10 mouse cellular contexts compared by ENCODE assay signal in the genomic region with DNA sequence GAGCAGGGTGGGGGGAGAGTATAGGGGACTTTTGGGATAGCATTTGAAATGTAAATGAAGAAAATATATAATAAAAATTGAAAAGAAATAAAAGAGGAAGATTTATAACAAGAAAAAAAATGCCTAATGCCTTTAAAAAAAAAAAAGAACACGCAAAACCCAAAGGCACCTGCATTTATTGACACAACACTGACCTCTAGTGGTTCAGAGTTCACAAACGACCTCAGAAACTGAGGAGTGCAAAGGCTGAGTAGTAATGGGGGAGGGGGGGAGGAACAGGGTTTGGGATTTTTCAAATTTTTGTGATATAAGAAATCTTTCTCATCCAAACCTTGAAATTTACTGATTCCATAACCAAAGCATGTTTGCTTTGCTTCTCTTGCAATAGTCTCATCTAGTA.
A peak's percentile ranks its signal among the peaks of the same experiment; 100 is the strongest.
DNase-seq lines count a peak whose midpoint lies in the region; ATAC-seq and TF ChIP-seq lines count a peak whose summit lies in the region.
"Had no signal": no experiment of that assay in that cellular context is flagged by ENCODE, and none has a peak within 500 bp of the region (broad histone marks: within the 10 kb centered on the region; RNA-seq: fewer than 3 reads in every experiment).

No protein-coding gene starts in this region.

- WGBS in cerebellum, adult 2 months, result 6% methylated on average over 2 of the region's 2 CpGs

- intact Hi-C loops in left cerebral cortex, postnatal 4 days (cut with DNase I), result loop anchor here (10.0 kb wide), 1 partner anchor 508 kb away; no protein-coding TSS in a partner anchor

- H3K4me1 ChIP-seq in cerebellum, adult 2 months (ENCODE audit: control insufficient read depth, insufficient read depth, low read length), result no peaks in the 10 kb centered on the region
- H3K4me1 ChIP-seq: heart, embryonic 13.5 days had no signal

- no peak for ATAC-seq in megakaryocyte, adult 5-6 weeks (ENCODE audit: poor library complexity, severe bottlenecking)

- no peak for TF ChIP-seq POLR2A in cerebellum, adult 2 months (IDR thresholded peaks at IDR 0.05; ENCODE audit: borderline replicate concordance, insufficient read depth, low read length)

- H3K27ac ChIP-seq in cerebellum, adult 2 months (ENCODE audit: insufficient read depth, low read length), result no peak overlapping the region
- H3K27ac ChIP-seq: heart, embryonic 13.5 days had no signal

- peak in 1 of 2 experiments; percentile 45 for DNase-seq in cerebellum, adult 2 months
- no peak for DNase-seq in cerebellum, adult 11-12 months
- peak; percentile 20 for DNase-seq in left cerebral cortex, postnatal 4 days
- no peak for DNase-seq in left cerebral cortex, adult 18-20 months (ENCODE audit: low spot score in 2 of 2)
- peak; percentile 5 for DNase-seq in T-cell, adult 2 months (ENCODE audit: low spot score)
- peak; percentile 45 for DNase-seq in heart, postnatal 4 days
- DNase-seq in right cerebral cortex, postnatal 14 days, result no peak

- no peak overlapping the region for H3K4me3 ChIP-seq in cerebellum, adult 2 months (replicated peaks; ENCODE audit: insufficient read depth, low read depth, low read length)
- H3K4me3 ChIP-seq: heart, embryonic 13.5 days; megakaryocyte, embryonic 14.5 days had no signal

- no peaks in the 10 kb centered on the region for H3K27me3 ChIP-seq in cerebellum, adult 2 months (ENCODE audit: control insufficient read depth, insufficient read depth, low read length)
- H3K27me3 ChIP-seq: heart, embryonic 13.5 days had no signal

- peak; percentile 40; the same call in 1 of the 2 replicates for TF ChIP-seq CTCF in cerebellum, adult 2 months (IDR thresholded peaks at IDR 0.05; ENCODE audit: borderline replicate concordance, insufficient read depth, low read depth, low read length)

Comparison
In these comparisons a context has a peak if more than half of its experiments do, and no peak if none do; other contexts are left out.
1. DNase-seq: peak in left cerebral cortex, postnatal 4 days (single experiment), T-cell, adult 2 months (single experiment) and heart, postnatal 4 days (single experiment); none in cerebellum, adult 11-12 months (single experiment), left cerebral cortex, adult 18-20 months (0 of 2) and right cerebral cortex, postnatal 14 days (single experiment).